In genomic region chr8:79727900-79728299, GRCm38 (mm10) we compare ENCODE assay signal across 1 mouse cellular context.
TF ChIP-seq lines count a peak whose summit lies in the region.

No protein-coding gene starts in this region.

TF ChIP-seq in CH12.LX, 34 proteins besides CTCF, POLR2A, EP300 and RAD21 (continued from another document):
- TF ChIP-seq POLR2AphosphoS2 (IDR thresholded peaks at IDR 0.05; ENCODE audit: low read depth, low read length) (no peak), MYC (IDR thresholded peaks at IDR 0.05; ENCODE audit: low read depth, low read length) (0 out of 2 replicates have a peak, but pooled peaks have one; percentile 45)
